Mouse (Mus musculus) forebrain, postnatal 0 days (tissue): ENCODE results near the gene Pex6. TPM values are rescaled to one million over a fixed set of nuclear protein-coding genes. Genes with fewer than 3 reads are reported as not detected.
A peak's percentile ranks its signal among the peaks of the same experiment; 100 is the strongest.

Experiments used
- ATAC-seq: fragments of 200-750 bp; cut with Nextera tagmentation; 2 replicates; pipeline ENCODE4 v1.8.0; 2017; ENCODE audit warnings: mild to moderate bottlenecking, moderate library complexity
- DNase-seq: peaks from one replicate; pipeline ENCODE4 v3.0.0-alpha.2; 2015
- H3K27ac ChIP-seq: fragments of 300-500 bp; sonication (generic); 2 replicates; pipeline ENCODE4 v1.5.1; 2014; ENCODE audit warnings: low read depth, mild to moderate bottlenecking, antibody characterized with exemption, low read length, moderate library complexity, mixed read lengths
- H3K27me3 ChIP-seq: fragments of 300-500 bp; sonication (generic); 2 replicates; pipeline ENCODE4 v1.6.1; 2014; ENCODE audit warnings: mild to moderate bottlenecking, low read length, mixed read lengths; ENCODE audit not compliant: insufficient read depth
- H3K36me3 ChIP-seq: fragments of 300-500 bp; sonication (generic); 2 replicates; pipeline ENCODE4 v1.6.1; 2014; ENCODE audit warnings: mild to moderate bottlenecking, moderate library complexity; ENCODE audit not compliant: insufficient read depth
- H3K4me1 ChIP-seq: fragments of 300-500 bp; sonication (generic); 2 replicates; pipeline ENCODE4 v1.6.1; 2014; ENCODE audit warnings: antibody characterized with exemption; ENCODE audit not compliant: insufficient read depth
- H3K4me2 ChIP-seq: fragments of 300-500 bp; sonication (generic); 2 replicates; pipeline ENCODE4 v1.6.1; 2014; ENCODE audit warnings: low read depth, mild to moderate bottlenecking, moderate library complexity
- H3K4me3 ChIP-seq: fragments of 300-500 bp; sonication (generic); 2 replicates; pipeline ENCODE4 v1.5.1; 2014; ENCODE audit warnings: low read depth, low read length, mixed read lengths
- H3K9ac ChIP-seq: fragments of 300-500 bp; sonication (generic); 2 replicates; pipeline ENCODE4 v1.6.1; 2014; ENCODE audit warnings: mild to moderate bottlenecking
- H3K9me3 ChIP-seq: fragments of 300-500 bp; sonication (generic); 2 replicates; pipeline ENCODE4 v1.6.1; 2016; ENCODE audit warnings: low read length
- CTCF ChIP-seq: sonication (generic); IDR thresholded peaks from 2 replicates; pipeline ENCODE4 v1.5.1; 2016; ENCODE audit warnings: antibody characterized with exemption, control low read depth, low read depth
- WGBS: fragments of 180-500 bp; shearing (Covaris S2); extraction: QIAGEN DNeasy Blood & Tissue Kit; methylation state at CpG from one replicate; pipeline ENCODE4 v1.1.7; 2014; 5-methylcytosine and 5-hydroxymethylcytosine counted together
- polyA plus RNA-seq: library from polyadenylated mRNA; unstranded; fragments of >200 nt; fragmentation: Nextera tagmentation; extraction: Ambion mirVana; gene quantifications from 2 replicates; pipeline ENCODE4 v1.2.1, GENCODE M21; 2015
- total RNA-seq: library from RNA; depleted of rRNA; stranded (reverse); fragments of >200 nt; gene quantifications from 2 replicates; pipeline ENCODE4 v1.2.3, GENCODE M21; 2014

Pex6 gene
- total and polyA plus RNA-seq, 2 experiments from 2014 or later: 19.6 to 37.9 TPM

DNA sequence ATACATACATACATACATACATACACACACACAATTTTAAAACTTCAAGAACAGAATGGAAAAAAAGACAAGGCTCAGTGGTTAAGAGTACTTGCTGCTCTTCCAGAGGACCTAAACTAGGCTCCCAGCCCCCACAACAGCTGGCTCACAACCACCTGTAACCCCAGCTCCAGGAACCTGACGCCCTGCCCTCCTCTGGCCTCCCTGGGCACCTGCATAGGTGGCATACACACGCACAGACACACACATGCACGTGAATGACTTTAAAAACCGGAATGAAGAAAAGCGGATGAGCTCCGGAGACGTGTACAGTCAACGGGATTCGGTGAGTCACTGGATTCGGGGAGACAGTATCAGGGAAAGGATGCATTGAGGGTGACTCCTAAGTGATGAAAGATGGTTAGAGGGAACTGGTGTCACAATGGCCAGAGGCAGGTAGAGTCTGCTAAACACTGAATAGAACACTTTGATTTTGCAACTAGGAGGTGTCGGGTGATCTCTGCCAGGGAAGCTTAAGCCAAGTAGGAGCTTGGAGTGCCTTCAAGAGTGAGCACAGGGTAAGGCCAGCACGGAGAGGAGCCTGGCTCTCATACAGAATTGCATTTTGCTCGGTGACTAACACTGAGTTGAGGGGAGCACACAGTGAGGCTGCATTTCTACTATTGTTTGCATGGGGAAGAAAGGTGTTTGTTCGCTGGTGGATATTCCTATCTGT, 4.7 kb upstream of the Pex6 start:
- TF ChIP-seq CTCF: no peak
- no peak for DNase-seq
- peaks cover 12% of the 10 kb centered on the region for H3K4me1 ChIP-seq
- WGBS: 92% methylated on average over 14 of the region's 14 CpGs
- no peak overlapping the region for H3K27ac ChIP-seq
- no peak overlapping the region for H3K9ac ChIP-seq
- H3K27me3 ChIP-seq: no peaks in the 10 kb centered on the region
- H3K36me3 ChIP-seq: no peaks in the 10 kb centered on the region
- H3K4me2 ChIP-seq: no peak overlapping the region
- no peak overlapping the region for H3K4me3 ChIP-seq
- no peak for ATAC-seq
- H3K9me3 ChIP-seq: no peaks in the 10 kb centered on the region

DNA sequence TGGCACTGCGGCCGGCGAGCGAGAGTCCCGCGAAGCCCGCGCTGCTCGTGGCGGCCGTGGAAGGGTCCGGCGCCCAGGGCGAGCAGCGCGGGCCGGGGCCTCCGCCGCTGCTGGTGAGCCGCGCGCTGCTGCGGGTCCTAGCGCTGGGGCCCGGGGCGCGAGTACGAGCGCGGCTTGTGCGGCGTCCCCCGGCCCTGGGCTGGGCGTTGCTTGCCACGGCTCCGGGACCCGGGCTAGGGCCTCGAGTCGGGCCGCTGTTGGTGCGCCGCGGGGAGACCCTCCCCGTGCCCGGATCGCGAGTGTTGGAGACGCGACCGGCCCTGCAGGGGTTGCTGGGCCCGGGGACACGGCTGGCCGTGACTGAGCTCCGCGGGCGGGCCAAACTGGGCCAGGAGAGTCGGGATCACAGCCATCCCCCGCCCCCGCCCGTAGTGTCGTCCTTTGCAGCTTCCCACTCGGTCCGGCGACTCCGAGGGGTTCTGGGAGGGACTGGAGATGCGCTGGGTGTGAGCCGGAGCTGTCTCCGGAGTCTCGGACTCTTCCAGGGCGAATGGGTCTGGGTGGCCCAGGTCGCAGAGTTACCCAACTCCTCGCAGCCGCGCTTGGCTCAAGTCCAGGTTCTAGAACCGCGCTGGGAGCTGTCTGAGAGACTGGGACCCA, 479 bp downstream of the Pex6 start:
- Histone ChIP-seq H3K4me2 (peak overlapping the region; percentile 96), H3K9ac (peak overlapping the region; percentile 78), H3K4me3 (peak overlapping the region; percentile 100), H3K27ac (peak overlapping the region; percentile 76), H3K36me3 (peaks cover 19% of the 10 kb centered on the region), H3K27me3 (no peaks in the 10 kb centered on the region), H3K9me3 (no peaks in the 10 kb centered on the region), H3K4me1 (no peaks in the 10 kb centered on the region)
- 2% methylated on average over 72 of the region's 76 CpGs for WGBS
- peak; percentile 49 for ATAC-seq
- no peak for TF ChIP-seq CTCF
- no peak for DNase-seq

GRCm38 (mm10) chr17:46712442-46712841, 1.2 kb downstream of the Pex6 start:
- H3K27me3 ChIP-seq: no peaks in the 10 kb centered on the region
- peak overlapping the region; percentile 96 for H3K4me2 ChIP-seq
- no peak for TF ChIP-seq CTCF
- no peaks in the 10 kb centered on the region for H3K4me1 ChIP-seq
- no peaks in the 10 kb centered on the region for H3K9me3 ChIP-seq
- ATAC-seq (no peak), DNase-seq (no peak)
- H3K36me3 ChIP-seq: peaks cover 19% of the 10 kb centered on the region
- H3K9ac ChIP-seq: peak overlapping the region; percentile 78
- peak overlapping the region; percentile 100 for H3K4me3 ChIP-seq
- 79% methylated on average over 7 of the region's 7 CpGs for WGBS
- H3K27ac ChIP-seq: no peak overlapping the region

- no peaks in the 10 kb centered on the region for H3K27me3 ChIP-seq
- no peak overlapping the region for H3K4me3 ChIP-seq
- no peak overlapping the region for H3K9ac ChIP-seq
- 83% methylated on average over 9 of the region's 9 CpGs for WGBS
- no peak overlapping the region for H3K4me2 ChIP-seq
- peaks cover 19% of the 10 kb centered on the region for H3K36me3 ChIP-seq
- no peak overlapping the region for H3K27ac ChIP-seq
- DNase-seq (no peak), ATAC-seq (no peak)
- no peaks in the 10 kb centered on the region for H3K9me3 ChIP-seq
- TF ChIP-seq CTCF: no peak
- H3K4me1 ChIP-seq: no peaks in the 10 kb centered on the region
Measured at GRCm38 (mm10) chr17:46713849-46714248, 2.6 kb downstream of the Pex6 start.

GRCm38 (mm10) chr17:46714756-46715481, 3.7 kb downstream of the Pex6 start:
- peaks cover 19% of the 10 kb centered on the region for H3K36me3 ChIP-seq
- no peak overlapping the region for H3K4me2 ChIP-seq
- DNase-seq (no peak), ATAC-seq (no peak)
- H3K4me1 ChIP-seq: no peaks in the 10 kb centered on the region
- H3K27ac ChIP-seq: no peak overlapping the region
- no peak overlapping the region for H3K9ac ChIP-seq
- WGBS: 95% methylated on average over 11 of the region's 11 CpGs
- no peak for TF ChIP-seq CTCF
- H3K4me3 ChIP-seq: no peak overlapping the region
- H3K27me3 ChIP-seq: no peaks in the 10 kb centered on the region
- H3K9me3 ChIP-seq: no peaks in the 10 kb centered on the region

DNA sequence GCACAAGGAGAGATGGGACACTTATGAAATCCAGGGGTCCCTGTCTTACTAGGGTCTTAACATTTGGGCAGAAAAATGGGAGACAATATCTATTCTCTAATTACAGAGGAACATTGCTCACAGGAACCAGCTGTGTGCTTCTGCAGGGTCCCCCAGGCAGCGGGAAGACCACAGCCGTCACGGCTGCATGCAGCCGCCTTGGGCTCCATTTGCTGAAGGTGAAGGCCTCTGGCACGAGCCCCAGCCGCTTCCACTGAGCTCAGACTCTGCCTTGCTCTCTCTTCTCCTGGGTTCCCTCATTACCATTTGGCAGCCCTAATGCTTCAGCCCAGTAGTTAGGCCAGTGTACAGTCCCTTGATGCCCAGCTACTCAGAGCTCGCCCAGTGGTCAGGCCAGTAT, 9.8 kb downstream of the Pex6 start:
- Histone ChIP-seq H3K4me2 (no peak overlapping the region), H3K4me3 (no peak overlapping the region), H3K9me3 (no peaks in the 10 kb centered on the region), H3K4me1 (no peaks in the 10 kb centered on the region), H3K36me3 (peaks cover 24% of the 10 kb centered on the region), H3K9ac (no peak overlapping the region), H3K27me3 (no peaks in the 10 kb centered on the region), H3K27ac (no peak overlapping the region)
- WGBS: 86% methylated on average over 7 of the region's 7 CpGs
- DNase-seq (no peak), ATAC-seq (no peak)
- TF ChIP-seq CTCF: no peak
